Mouse (Mus musculus) urinary bladder, adult 18-20 months (tissue): ENCODE results near the gene 4930426L09Rik.

Source experiments
- DNase-seq, 2 experiments: peaks; one replicate each; pipeline ENCODE4 v3.0.0; 2022; ENCODE audit warnings: low spot score in 2 of 2, mixed read lengths in 2 of 2

The 4930426L09Rik gene

GRCm38 (mm10) chr2:18998054-18998478 lies at the start of gene 4930426L09Rik, which contains the start of gene Pip4k2a:
4930426L09Rik (plus strand) TSS chr2:18998343.
Pip4k2a (minus strand) TSS chr2:18998126.
- peak; percentile 84 to 88 for DNase-seq

GRCm38 (mm10) chr2:18948741-18949140 lies 49.4 kb upstream of the 4930426L09Rik start:
- DNase-seq, result no peak

GRCm38 (mm10) chr2:18950758-18951157 lies 47.4 kb upstream of the 4930426L09Rik start:
- no peak for DNase-seq

GRCm38 (mm10) chr2:18952102-18952673 lies 46.0 kb upstream of the 4930426L09Rik start:
- no peak for DNase-seq

GRCm38 (mm10) chr2:18954422-18954821 lies 43.7 kb upstream of the 4930426L09Rik start:
- DNase-seq, result no peak

- DNase-seq, result no peak
Observed at GRCm38 (mm10) chr2:18955022-18955421, 43.1 kb upstream of the 4930426L09Rik start.

- DNase-seq, result no peak
Observed at GRCm38 (mm10) chr2:18955671-18956070, 42.5 kb upstream of the 4930426L09Rik start.

- no peak for DNase-seq
Observed at GRCm38 (mm10) chr2:18956424-18956823, 41.7 kb upstream of the 4930426L09Rik start.

- DNase-seq, result no peak
Observed at GRCm38 (mm10) chr2:18956945-18957344, 41.2 kb upstream of the 4930426L09Rik start.

- no peak for DNase-seq
Observed at GRCm38 (mm10) chr2:18957459-18957858, 40.7 kb upstream of the 4930426L09Rik start.

GRCm38 (mm10) chr2:18958044-18958443 lies 40.1 kb upstream of the 4930426L09Rik start:
- DNase-seq, result no peak

GRCm38 (mm10) chr2:18958501-18958900 lies 39.6 kb upstream of the 4930426L09Rik start:
- DNase-seq, result no peak

GRCm38 (mm10) chr2:18959008-18959407 lies 39.1 kb upstream of the 4930426L09Rik start:
- no peak for DNase-seq

- DNase-seq, result no peak
Observed at GRCm38 (mm10) chr2:18959558-18959957, 38.6 kb upstream of the 4930426L09Rik start.

GRCm38 (mm10) chr2:18960376-18960973 lies 37.7 kb upstream of the 4930426L09Rik start:
- no peak for DNase-seq

- no peak for DNase-seq
Observed at GRCm38 (mm10) chr2:18962502-18962901, 35.6 kb upstream of the 4930426L09Rik start.

GRCm38 (mm10) chr2:18963286-18964040 lies 34.7 kb upstream of the 4930426L09Rik start:
- no peak for DNase-seq

- DNase-seq, result no peak
Observed at GRCm38 (mm10) chr2:18965108-18965507, 33.0 kb upstream of the 4930426L09Rik start.

GRCm38 (mm10) chr2:18965950-18966349 lies 32.2 kb upstream of the 4930426L09Rik start:
- DNase-seq, result no peak

- DNase-seq, result no peak
Observed at GRCm38 (mm10) chr2:18966566-18966965, 31.6 kb upstream of the 4930426L09Rik start.

GRCm38 (mm10) chr2:18967451-18968063 lies 30.6 kb upstream of the 4930426L09Rik start:
- no peak for DNase-seq

- DNase-seq, result no peak
Observed at GRCm38 (mm10) chr2:18969066-18969681, 29.0 kb upstream of the 4930426L09Rik start.
